Mouse (Mus musculus) embryonic fibroblast, embryonic 13.5 days (primary cell): ENCODE measurements around the gene Rtl4. TPM values are rescaled to one million over a fixed set of nuclear protein-coding genes. Genes with fewer than 3 reads are reported as not detected.

Source experiments
- H3K27ac ChIP-seq: 2 replicates; pipeline ENCODE4 v1.5.1; 2012; ENCODE audit warnings: low read length, control low read depth, inconsistent platforms; ENCODE audit not compliant: insufficient read depth
- H3K4me1 ChIP-seq: 2 replicates; pipeline ENCODE4 v1.6.1; 2011; ENCODE audit warnings: low read length; ENCODE audit not compliant: control insufficient read depth, insufficient read depth
- H3K4me3 ChIP-seq: 2 replicates; pipeline ENCODE4 v1.5.1; 2011; ENCODE audit warnings: mild to moderate bottlenecking, control low read depth, low read length; ENCODE audit not compliant: insufficient read depth
- CTCF ChIP-seq: IDR thresholded peaks from 2 replicates; pipeline ENCODE4 v1.5.1; 2011; ENCODE audit warnings: mild to moderate bottlenecking, control low read depth, low read length, moderate library complexity, borderline replicate concordance; ENCODE audit not compliant: insufficient read depth
- POLR2A ChIP-seq: IDR thresholded peaks from 2 replicates; pipeline ENCODE4 v1.6.1; 2011; ENCODE audit warnings: low read depth, mild to moderate bottlenecking, control low read depth, low read length, moderate library complexity
- polyA plus RNA-seq: library from polyadenylated mRNA; stranded (reverse); fragments of >200 nt; gene quantifications from 2 replicates; pipeline ENCODE4 v1.2.4, GENCODE M21; 2011; ENCODE audit warnings: low read depth; ENCODE audit not compliant: missing spikeins, insufficient read length

Gene Rtl4
- not detected in 2 replicates for polyA plus RNA-seq

DNA sequence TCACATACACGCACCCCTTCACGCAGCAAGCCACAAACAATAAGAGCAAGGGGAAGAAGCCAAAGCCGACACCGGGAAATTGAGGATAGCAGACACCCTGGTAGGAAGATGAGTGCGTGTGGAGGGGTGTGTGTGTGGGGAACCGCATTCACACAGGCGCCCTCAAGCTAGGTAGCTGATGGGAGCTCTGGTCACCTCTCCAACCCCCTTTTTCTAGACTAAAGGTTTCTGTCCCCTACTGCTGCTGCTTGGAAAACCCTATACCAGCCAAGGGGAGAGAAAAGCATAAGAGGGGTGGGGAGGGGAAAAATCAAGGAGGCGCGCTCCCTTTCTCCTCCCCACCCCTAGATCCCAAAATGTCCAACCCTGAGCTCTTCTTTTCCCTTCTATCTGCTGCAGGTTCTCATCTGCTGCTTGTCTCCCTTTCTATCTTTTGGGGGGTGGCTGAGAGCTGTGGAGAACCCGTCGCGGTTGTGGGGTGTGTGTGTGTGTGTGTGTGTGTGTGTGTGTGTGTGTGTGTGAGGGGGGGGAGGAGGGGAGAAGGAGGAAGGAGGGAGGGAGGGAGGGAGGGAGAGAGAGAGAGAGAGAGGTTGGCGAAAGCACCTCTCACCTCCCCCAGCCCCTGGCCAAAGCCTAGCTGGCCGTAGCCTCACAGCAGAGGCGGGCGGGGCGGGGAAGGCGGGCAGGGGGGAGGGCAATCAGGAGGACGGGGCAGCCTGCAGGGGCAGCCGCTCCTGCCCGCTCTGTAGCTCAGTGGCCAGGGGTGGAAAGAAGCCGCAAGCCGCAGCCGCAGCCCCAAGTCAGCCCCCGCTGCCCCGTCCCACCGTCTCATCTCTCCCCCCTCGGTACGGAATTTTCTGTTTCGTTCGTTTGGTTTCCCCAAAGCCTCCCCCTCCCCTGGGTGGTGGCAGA, at the start of gene Rtl4:
TSS of gene Rtl4 (plus strand) at position 701 of the 912 bp plus-strand sequence.
- H3K4me1 ChIP-seq, result 0 out of 2 replicates have a peak, but pooled peaks cover 2% of the 10 kb centered on the region
- peak within 1 kb of the TSS; percentile 41; the same call in 1 of the 2 replicates for H3K4me3 ChIP-seq
- H3K27ac ChIP-seq, result no peak within 1 kb of the TSS
- TF ChIP-seq POLR2A (no peak), CTCF (no peak)

DNA sequence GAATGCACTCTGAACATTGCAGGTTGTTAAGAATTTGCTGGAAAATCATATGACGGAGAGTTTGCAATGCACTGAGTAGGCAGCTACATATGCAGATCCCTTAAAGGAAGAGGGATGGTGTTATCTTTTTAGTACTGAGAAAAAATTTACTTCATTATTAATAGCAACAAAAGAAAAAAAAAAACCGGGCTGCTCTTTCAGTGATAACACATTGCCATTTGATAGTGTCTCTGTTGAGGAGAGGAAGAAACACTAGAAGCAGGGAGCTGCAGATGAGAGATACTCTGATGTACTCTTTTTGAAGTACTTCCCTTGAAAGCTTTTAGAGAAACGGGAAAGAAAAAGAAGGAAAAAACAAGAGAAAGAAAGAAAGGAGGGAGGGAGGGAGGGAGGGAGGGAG, 44.0 kb upstream of the Rtl4 start:
- TF ChIP-seq CTCF, result no peak
- TF ChIP-seq POLR2A, result no peak
- no peak overlapping the region for H3K4me3 ChIP-seq

DNA sequence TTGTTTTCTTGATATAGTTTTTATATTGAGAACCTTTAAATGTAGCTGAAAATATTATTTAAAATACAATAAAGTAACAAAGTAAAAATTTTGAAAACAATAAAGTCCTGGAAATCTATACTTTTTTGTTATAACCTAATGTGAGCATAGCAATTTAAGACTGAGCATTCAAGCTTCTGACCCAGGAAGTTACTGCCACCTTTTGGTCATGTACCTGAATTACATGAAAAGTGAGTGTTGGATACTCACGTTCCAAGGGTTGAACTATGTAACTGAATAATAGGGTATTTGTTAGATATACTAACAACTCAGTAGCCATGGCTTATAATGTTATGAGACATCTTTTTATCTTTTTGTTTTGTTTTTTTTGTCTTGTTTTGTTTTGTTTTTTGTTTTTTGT, 43.3 kb upstream of the Rtl4 start:
- Histone ChIP-seq H3K4me1 (no peaks in the 10 kb centered on the region), H3K4me3 (no peak overlapping the region), H3K27ac (no peak overlapping the region)
- TF ChIP-seq CTCF (no peak), POLR2A (no peak)

More for the DNA sequence above, 44.0 kb upstream of the Rtl4 start:
- H3K4me1 ChIP-seq, result no peaks in the 10 kb centered on the region
- no peak overlapping the region for H3K27ac ChIP-seq

DNA sequence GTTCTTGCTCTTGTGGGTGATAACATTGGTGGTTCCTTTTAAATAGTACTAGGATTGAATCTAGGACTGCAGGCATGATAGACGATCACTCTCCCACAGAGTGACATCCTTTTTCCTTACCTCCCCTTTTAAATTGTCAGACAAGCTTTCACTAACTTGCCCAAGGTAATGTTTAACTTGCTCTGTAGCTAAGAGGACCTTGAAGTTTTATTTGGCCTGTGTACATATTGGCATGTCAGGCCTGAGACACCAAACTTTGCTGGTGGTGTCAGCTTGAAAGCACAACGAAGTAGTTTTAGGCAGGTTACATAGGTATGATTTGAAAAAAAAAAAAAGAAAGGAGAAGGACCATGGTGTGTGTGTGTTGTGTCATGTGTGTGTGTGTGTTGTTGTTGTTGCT, 36.5 kb upstream of the Rtl4 start:
- Histone ChIP-seq H3K4me1 (no peaks in the 10 kb centered on the region), H3K27ac (no peak overlapping the region), H3K4me3 (no peak overlapping the region)
- TF ChIP-seq CTCF (no peak), POLR2A (no peak)

DNA sequence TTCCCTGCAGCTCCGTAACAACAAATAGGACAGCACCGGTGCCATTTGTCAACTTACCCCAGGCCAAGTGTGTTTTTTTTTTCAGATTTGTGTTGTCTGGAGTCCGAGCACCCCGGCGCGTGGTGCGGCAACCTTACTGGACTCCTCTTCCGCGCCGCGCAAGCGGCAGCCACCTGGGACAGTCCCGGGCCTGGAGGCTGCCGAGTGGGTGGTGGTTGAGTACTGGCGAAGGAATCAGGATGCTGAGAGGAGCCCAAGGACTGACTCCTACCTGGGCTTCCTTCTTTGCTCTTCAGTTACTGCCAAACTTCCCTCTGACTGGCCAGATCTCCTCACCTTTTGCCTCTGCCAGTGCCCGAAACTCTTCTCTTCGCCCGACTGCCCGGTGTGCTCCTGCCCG, 965 bp upstream of the Rtl4 start:
- no peak overlapping the region for H3K27ac ChIP-seq
- TF ChIP-seq POLR2A (no peak), CTCF (no peak)
- H3K4me3 ChIP-seq, result no peak overlapping the region
- H3K4me1 ChIP-seq, result 0 out of 2 replicates have a peak, but pooled peaks cover 2% of the 10 kb centered on the region

DNA sequence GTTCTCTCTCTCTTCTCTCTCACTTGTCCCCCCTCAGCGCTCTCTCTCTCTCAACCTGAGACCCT, 733 bp upstream of the Rtl4 start, which contains the start of gene Trpc5:
TSS of gene Trpc5 (minus strand) at position 39 of the 65 bp plus-strand sequence.
- H3K4me3 ChIP-seq, result peak within 1 kb of the TSS; percentile 41; the same call in 1 of the 2 replicates

DNA sequence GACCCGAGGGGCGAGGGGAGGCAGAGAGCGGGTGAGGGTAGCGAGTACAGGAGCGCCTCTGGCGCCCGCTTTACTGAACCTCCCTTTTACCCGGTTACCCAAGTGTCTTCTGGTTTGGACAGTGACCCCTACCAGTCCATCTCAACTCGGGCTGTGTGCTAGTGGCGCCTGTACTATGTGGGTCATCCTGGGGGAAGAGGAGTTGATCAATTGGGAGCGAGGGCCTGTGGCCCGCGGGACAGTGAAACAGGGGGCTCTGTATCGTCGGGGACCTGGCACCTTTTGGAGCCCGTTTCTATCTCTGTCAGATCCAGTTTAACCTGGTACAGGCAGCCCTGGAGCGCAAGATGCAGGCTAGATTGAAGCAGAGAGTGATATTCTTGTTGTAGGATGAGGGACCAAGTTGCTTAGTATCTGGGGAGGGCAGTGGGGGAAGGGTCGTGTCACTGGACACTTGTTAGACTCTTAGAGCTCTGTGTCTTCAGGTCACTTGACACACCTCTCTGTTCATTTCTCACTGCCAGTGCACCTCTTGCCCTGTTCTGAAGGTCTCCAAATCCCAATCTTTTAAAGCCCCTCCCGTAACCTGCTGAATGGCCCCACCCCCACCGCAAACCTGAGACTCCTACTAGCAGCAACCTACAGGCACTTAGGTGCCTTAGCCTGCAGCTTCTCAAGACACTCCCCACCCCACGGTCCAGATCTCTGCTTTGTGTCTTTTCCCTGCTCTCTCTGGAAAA, 582 bp downstream of the Rtl4 start:
- Histone ChIP-seq H3K27ac (no peak overlapping the region), H3K4me3 (peak overlapping the region; percentile 41; the same call in 1 of the 2 replicates), H3K4me1 (0 out of 2 replicates have a peak, but pooled peaks cover 2% of the 10 kb centered on the region)
- no peak for TF ChIP-seq POLR2A
- TF ChIP-seq CTCF, result no peak

More for the DNA sequence above, 733 bp upstream of the Rtl4 start, which contains the start of gene Trpc5:
- Histone ChIP-seq H3K27ac (no peak within 1 kb of the TSS), H3K4me1 (0 out of 2 replicates have a peak, but pooled peaks cover 2% of the 10 kb centered on the region)
- no peak for TF ChIP-seq CTCF
- TF ChIP-seq POLR2A, result no peak

DNA sequence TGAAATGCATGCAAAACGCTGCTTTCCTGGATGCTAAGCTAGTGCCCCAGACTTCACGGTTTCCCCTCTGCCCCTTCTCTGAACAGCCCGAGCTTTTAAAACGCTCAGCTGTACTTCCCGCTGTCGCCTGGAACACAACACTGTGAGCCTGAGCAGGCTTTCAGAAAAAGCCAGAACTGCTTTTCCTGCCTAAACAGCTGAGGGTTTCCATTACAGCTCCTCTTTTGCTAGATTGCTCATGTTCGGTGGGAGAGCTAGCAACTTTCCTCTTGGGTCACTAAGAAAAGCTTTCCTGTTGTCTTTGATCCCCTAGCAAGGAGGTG, 1.1 kb downstream of the Rtl4 start:
- Histone ChIP-seq H3K4me3 (no peak overlapping the region), H3K4me1 (0 out of 2 replicates have a peak, but pooled peaks cover 2% of the 10 kb centered on the region), H3K27ac (no peak overlapping the region)
- TF ChIP-seq CTCF (no peak), POLR2A (no peak)

DNA sequence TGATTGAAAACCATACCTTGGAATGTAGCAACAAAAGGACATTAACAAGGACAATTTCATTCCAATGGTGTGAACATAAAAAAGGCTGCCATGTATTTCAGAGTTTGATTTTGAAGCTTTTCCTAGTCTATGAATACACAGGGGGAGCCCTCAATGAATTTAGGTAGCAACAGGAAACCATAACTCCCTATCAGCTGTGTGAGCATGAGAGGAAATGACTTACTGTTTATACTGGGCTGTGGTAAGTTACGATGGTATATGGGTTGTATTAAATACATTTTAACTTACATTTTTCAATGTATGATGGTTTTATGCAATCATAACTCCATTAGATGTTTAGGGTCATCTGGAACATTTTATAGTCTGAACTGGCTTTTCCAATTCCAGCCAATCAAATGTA, 27.6 kb downstream of the Rtl4 start:
- TF ChIP-seq POLR2A, result no peak
- TF ChIP-seq CTCF, result no peak
- H3K4me1 ChIP-seq, result no peaks in the 10 kb centered on the region
- no peak overlapping the region for H3K27ac ChIP-seq
- H3K4me3 ChIP-seq, result no peak overlapping the region

DNA sequence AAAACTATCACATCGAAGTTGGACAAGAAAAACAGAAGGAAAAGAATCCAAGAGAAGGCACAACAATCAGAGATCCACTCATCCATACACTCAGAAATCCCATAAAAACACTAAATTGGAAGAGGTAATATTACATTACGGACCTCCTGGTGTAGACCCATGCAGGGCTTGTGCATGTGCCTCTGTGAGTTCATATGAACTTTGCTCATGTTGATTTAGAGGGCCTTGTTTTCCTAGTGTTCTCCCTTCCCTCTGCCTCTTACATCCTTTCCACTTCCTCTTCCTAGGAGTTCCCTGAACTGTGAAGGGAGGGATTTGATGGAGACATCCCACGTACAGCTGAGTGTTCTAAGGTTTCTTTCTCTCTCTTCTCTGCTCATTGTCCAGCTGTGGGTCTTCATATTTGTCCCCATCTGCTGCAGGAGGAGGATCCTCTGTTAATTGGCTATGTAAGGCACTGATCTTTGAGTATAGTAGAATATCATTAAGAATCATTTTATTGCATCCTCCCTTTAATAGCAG, 58.9 kb downstream of the Rtl4 start:
- no peak for TF ChIP-seq POLR2A
- TF ChIP-seq CTCF, result no peak
- no peaks in the 10 kb centered on the region for H3K4me1 ChIP-seq
- no peak overlapping the region for H3K27ac ChIP-seq
- no peak overlapping the region for H3K4me3 ChIP-seq

DNA sequence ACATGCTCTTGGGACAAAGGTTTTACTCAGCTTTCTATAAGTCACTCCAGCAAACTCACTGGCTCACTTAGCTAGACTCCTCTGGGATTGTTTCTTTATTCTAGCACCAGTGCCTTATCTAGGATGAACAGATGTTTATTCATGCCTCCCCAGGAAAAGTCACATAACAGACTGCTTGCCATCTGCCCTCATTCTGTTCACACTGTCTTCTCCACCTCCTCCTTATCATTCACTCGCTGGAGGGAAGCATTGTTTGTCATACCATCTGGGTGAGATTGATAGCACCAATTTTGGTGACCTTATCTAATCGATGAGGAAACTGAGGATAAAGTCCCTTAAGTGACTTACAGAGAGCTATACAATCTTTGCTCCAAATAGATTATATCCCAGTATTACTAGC, 298.3 kb downstream of the Rtl4 start:
- TF ChIP-seq CTCF (no peak), POLR2A (no peak)
- no peak overlapping the region for H3K27ac ChIP-seq
- no peak overlapping the region for H3K4me3 ChIP-seq
- H3K4me1 ChIP-seq, result no peaks in the 10 kb centered on the region
